Mouse (Mus musculus) small intestine, adult 2 months (tissue): ENCODE results near the gene Gm28539. TPM values are rescaled to one million over a fixed set of nuclear protein-coding genes. Genes with fewer than 3 reads are reported as not detected.
"Not testable (repeated sequence)": the region's sequence is repeated elsewhere in the genome, so short reads cannot be mapped to it uniquely, and the experiment has no call there.

Experiments
- H3K27ac ChIP-seq: fragments of 200-500 bp; 2 replicates; pipeline ENCODE4 v1.5.1; 2012; ENCODE audit warnings: low read depth, low read length, control low read depth, inconsistent platforms; ENCODE audit not compliant: insufficient read depth
- H3K27me3 ChIP-seq: fragments of 200-500 bp; 2 replicates; pipeline ENCODE4 v1.6.1; 2012; ENCODE audit warnings: mild to moderate bottlenecking, moderate library complexity, low read length, inconsistent platforms; ENCODE audit not compliant: control insufficient read depth, insufficient read depth
- H3K36me3 ChIP-seq: fragments of 200-500 bp; 2 replicates; pipeline ENCODE4 v1.6.1; 2012; ENCODE audit warnings: mild to moderate bottlenecking, low read length, control low read depth, inconsistent platforms; ENCODE audit not compliant: control insufficient read depth, insufficient read depth
- H3K4me1 ChIP-seq: fragments of 200-500 bp; 2 replicates; pipeline ENCODE4 v1.6.1; 2012; ENCODE audit warnings: low read length, inconsistent platforms, mixed read lengths; ENCODE audit not compliant: control insufficient read depth, insufficient read depth, insufficient read length
- H3K4me3 ChIP-seq: fragments of 200-500 bp; 2 replicates; pipeline ENCODE4 v1.5.1; 2012; ENCODE audit warnings: low read depth, mild to moderate bottlenecking, control low read depth, inconsistent platforms, low read length, moderate library complexity
- CTCF ChIP-seq: fragments of 200-500 bp; IDR thresholded peaks from 2 replicates; pipeline ENCODE4 v1.5.1; 2012; ENCODE audit warnings: low read depth, mild to moderate bottlenecking, control low read depth, inconsistent platforms, low read length, moderate library complexity, mixed read lengths; ENCODE audit not compliant: insufficient replicate concordance, insufficient read length; ENCODE audit errors: extremely low read depth
- POLR2A ChIP-seq: fragments of 200-500 bp; IDR thresholded peaks from 2 replicates; pipeline ENCODE4 v1.6.1; 2012; ENCODE audit warnings: low read depth, mild to moderate bottlenecking, control low read depth, inconsistent platforms, low read length, moderate library complexity
- WGBS: fragments of 180-500 bp; shearing (Covaris S2); methylation state at CpG from one replicate; pipeline ENCODE4 v1.1.7; 2018; 5-methylcytosine and 5-hydroxymethylcytosine counted together
- polyA plus RNA-seq: library from polyadenylated mRNA; depleted of rRNA; stranded (reverse); fragments of >200 nt; gene quantifications from 2 replicates; pipeline ENCODE4 v1.2.3, GENCODE M21; 2012

The Gm28539 gene
- polyA plus RNA-seq, 1 experiment: not detected

DNA sequence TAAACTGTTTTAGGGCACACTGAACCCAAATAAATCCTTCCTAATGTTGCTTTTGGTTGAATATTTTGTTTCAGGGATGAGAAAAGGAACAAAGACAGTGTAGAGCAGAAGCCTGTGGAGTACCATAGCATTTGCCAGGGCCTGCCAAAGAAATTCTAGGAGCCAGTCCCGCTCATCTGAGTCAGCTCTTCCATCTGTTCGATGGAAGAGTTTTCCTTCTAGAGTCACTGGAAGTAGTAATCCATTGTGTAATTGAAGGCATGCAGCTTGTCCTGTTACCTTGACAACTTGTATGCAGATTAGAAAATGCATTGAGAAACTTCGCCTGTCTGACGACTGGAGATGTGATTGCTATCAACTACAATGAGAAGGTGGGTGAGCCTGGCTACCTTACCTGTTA is 13.5 kb upstream of the Gm28539 start:
- no peaks in the 10 kb centered on the region for H3K4me1 ChIP-seq
- peaks cover 77% of the 10 kb centered on the region for H3K36me3 ChIP-seq
- no peak overlapping the region for H3K4me3 ChIP-seq
- TF ChIP-seq POLR2A (no peak), CTCF (no peak)
- H3K27ac ChIP-seq: no peak overlapping the region
- 75% methylated on average over 4 of the region's 4 CpGs for WGBS
- no peaks in the 10 kb centered on the region for H3K27me3 ChIP-seq

DNA sequence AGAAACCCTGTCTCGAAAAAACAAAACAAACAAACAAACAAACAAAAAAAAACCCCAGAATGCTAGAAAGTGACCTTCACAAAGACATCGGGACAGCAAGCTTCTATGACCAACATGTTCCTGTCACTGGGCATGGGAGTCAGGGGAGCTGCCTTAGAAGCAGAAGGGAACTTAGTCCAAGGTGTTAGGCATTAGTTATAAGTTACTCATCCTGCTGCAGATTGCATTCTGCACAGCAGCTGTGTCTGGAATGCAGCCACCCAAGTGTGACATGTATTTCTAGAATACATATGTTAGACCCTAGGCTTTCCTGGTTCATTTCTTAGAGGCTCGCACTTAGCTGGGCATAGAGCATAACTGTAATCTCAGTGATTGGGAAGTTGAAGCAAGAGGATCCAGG is 7.8 kb upstream of the Gm28539 start:
- Histone ChIP-seq H3K36me3 (peaks cover 66% of the 10 kb centered on the region), H3K4me1 (no peaks in the 10 kb centered on the region), H3K4me3 (no peak overlapping the region), H3K27me3 (no peaks in the 10 kb centered on the region), H3K27ac (no peak overlapping the region)
- TF ChIP-seq POLR2A (no peak), CTCF (no peak)
- WGBS: 89% methylated on average over 3 of the region's 3 CpGs

DNA sequence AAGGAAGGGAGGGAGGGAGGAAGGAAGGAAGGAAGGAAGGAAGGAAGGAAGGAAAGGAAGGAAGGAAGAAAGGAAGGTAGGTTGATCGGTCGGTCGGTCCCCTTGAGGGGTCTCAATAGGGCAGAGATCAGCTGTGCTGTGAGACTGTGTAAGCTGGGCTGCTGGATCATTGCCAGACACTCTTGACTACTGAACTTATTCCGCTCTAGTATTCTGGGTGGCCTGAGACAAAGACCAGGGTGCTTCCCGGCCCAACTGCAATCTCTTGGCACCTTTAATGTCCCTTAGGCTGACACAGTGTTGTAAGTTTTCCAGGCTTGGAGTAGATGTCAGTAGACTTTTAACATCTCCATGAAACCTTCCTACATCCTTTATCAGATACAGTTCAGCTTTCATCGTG is 7.3 kb upstream of the Gm28539 start:
- no peaks in the 10 kb centered on the region for H3K27me3 ChIP-seq
- H3K27ac ChIP-seq: no peak overlapping the region
- WGBS: 87% methylated on average over 6 of the region's 6 CpGs
- H3K36me3 ChIP-seq: peaks cover 68% of the 10 kb centered on the region
- no peaks in the 10 kb centered on the region for H3K4me1 ChIP-seq
- no peak overlapping the region for H3K4me3 ChIP-seq
- TF ChIP-seq POLR2A (no peak), CTCF (no peak)

GRCm38 (mm10) chr16:18833486-18833885 is 2.9 kb upstream of the Gm28539 start:
- Histone ChIP-seq H3K27me3 (no peaks in the 10 kb centered on the region), H3K36me3 (peaks cover 39% of the 10 kb centered on the region), H3K4me1 (peaks cover 3% of the 10 kb centered on the region; the same call in 1 of the 2 replicates), H3K4me3 (no peak overlapping the region), H3K27ac (no peak overlapping the region)
- WGBS: 84% methylated on average over 2 of the region's 2 CpGs
- TF ChIP-seq POLR2A (no peak), CTCF (no peak)

- Histone ChIP-seq H3K27me3 (no peaks in the 10 kb centered on the region), H3K27ac (no peak overlapping the region), H3K36me3 (peaks cover 23% of the 10 kb centered on the region), H3K4me3 (no peak overlapping the region), H3K4me1 (peaks cover 3% of the 10 kb centered on the region; the same call in 1 of the 2 replicates)
- WGBS: 13% methylated on average over 3 of the region's 3 CpGs
- TF ChIP-seq POLR2A (no peak), CTCF (no peak)
Measured at GRCm38 (mm10) chr16:18836073-18836467, 314 bp upstream of the Gm28539 start.

- Histone ChIP-seq H3K4me3 (no peak overlapping the region), H3K27ac (no peak overlapping the region), H3K4me1 (peaks cover 3% of the 10 kb centered on the region; the same call in 1 of the 2 replicates), H3K27me3 (no peaks in the 10 kb centered on the region), H3K36me3 (peaks cover 12% of the 10 kb centered on the region)
- WGBS: 75% methylated on average over 4 of the region's 4 CpGs
- TF ChIP-seq CTCF (no peak), POLR2A (no peak)
Measured at GRCm38 (mm10) chr16:18838346-18838745, 2.0 kb downstream of the Gm28539 start.

GRCm38 (mm10) chr16:18846301-18846820 is 10.0 kb downstream of the Gm28539 start:
- WGBS: 76% methylated on average over 15 of the region's 15 CpGs
- H3K27ac ChIP-seq: no peak overlapping the region
- H3K27me3 ChIP-seq: no peaks in the 10 kb centered on the region

DNA sequence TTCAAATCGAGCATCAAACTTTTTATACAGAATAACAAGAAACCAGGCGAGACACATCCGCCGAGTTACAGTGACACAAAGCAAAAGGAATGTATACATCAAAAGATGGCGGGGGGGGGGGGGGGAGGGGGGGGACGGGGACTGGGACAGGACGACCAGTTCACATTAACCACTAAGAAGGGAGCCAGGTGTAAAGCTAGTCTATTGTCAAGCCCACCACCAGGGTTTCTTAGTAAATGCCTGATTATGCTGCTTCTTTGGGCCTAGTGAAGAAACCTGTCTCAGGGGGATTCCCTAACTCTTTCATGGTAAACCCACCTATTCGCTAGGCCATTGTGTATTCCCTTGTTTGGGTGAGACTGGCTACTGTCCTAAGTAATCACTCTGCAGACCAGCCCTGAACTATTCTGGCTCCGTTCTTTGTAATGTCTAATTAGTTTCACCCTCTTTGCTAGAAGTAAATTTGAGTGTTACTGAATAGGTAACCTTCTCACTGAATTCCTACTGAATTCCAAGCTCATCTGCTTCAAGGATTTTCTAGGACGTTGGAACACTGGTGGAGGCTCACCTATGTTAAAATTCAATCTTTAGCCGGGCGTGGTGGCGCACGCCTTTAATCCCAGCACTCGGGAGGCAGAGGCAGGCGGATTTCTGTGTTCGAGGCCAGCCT is 13.3 kb downstream of the Gm28539 start:
- not testable (repeated sequence) for H3K4me1 ChIP-seq, H3K36me3 ChIP-seq, H3K27ac ChIP-seq, H3K27me3 ChIP-seq, H3K4me3 ChIP-seq
- 88% methylated on average over 15 of the region's 17 CpGs for WGBS

More at GRCm38 (mm10) chr16:18846301-18846820, 10.0 kb downstream of the Gm28539 start:
- Histone ChIP-seq H3K4me3 (no peak overlapping the region), H3K4me1 (no peaks in the 10 kb centered on the region), H3K36me3 (no peaks in the 10 kb centered on the region)
- TF ChIP-seq CTCF: no peak
- no peak for TF ChIP-seq POLR2A
